Mouse (Mus musculus): ENCODE data around the gene Gnptg. TPM values are rescaled to one million over a fixed set of nuclear protein-coding genes. Genes with fewer than 3 reads are reported as not detected.

The Gnptg gene
- polyA plus RNA-seq, 1 experiment from 2014 or later = 85.5 TPM

Small RNA genes within 50 kb of the gene (microRNA-seq; reads per million reads assigned to microRNA genes)
- 6.6 reads per million, percentile 21 among the genes with 10 or more reads in this experiment for gene Mir3547

Other genes starting within 250 kb of the Gnptg start
- 7.6 and 8.5 TPM in 2 replicates for gene Cramp1l, start 224.3 kb downstream of the Gnptg start, polyA plus RNA-seq (2015; fragmentation: Nextera tagmentation; extraction: Ambion mirVana)
- gene Ift140, start 224.0 kb downstream of the Gnptg start, polyA plus RNA-seq (2015; fragmentation: Nextera tagmentation; extraction: Ambion mirVana) = 24.0 and 25.4 TPM in 2 replicates
- 10.5 and 11.5 TPM in 2 replicates for gene Tmem204, start 156.5 kb downstream of the Gnptg start, polyA plus RNA-seq (2015; fragmentation: Nextera tagmentation; extraction: Ambion mirVana)
- 54.6 and 57.2 TPM in 2 replicates for gene Telo2, start 124.2 kb downstream of the Gnptg start, polyA plus RNA-seq (2015; fragmentation: Nextera tagmentation; extraction: Ambion mirVana)
- gene Ptx4, start 119.4 kb downstream of the Gnptg start, polyA plus RNA-seq (2015; fragmentation: Nextera tagmentation; extraction: Ambion mirVana) = not detected in 2 replicates
- gene Clcn7, start 106.7 kb downstream of the Gnptg start, polyA plus RNA-seq (2015; fragmentation: Nextera tagmentation; extraction: Ambion mirVana) = 28.8 and 30.4 TPM in 2 replicates
- gene Ccdc154, start 77.7 kb downstream of the Gnptg start, polyA plus RNA-seq (2015; fragmentation: Nextera tagmentation; extraction: Ambion mirVana) = not detected in 2 replicates
- not detected in 2 replicates for gene Gm38655, start 64.7 kb downstream of the Gnptg start, polyA plus RNA-seq (2015; fragmentation: Nextera tagmentation; extraction: Ambion mirVana)
- gene BC003965, start 55.6 kb downstream of the Gnptg start, polyA plus RNA-seq (2015; fragmentation: Nextera tagmentation; extraction: Ambion mirVana) = 35.7 and 37.8 TPM in 2 replicates
- gene Unkl, start 51.7 kb downstream of the Gnptg start, polyA plus RNA-seq (2015; fragmentation: Nextera tagmentation; extraction: Ambion mirVana) = 10.6 and 14.2 TPM in 2 replicates
- 66.2 and 69.2 TPM in 2 replicates for gene Tsr3, start within 50 bp of the Gnptg start, polyA plus RNA-seq (2015; fragmentation: Nextera tagmentation; extraction: Ambion mirVana)
- 7.2 and 10.1 TPM in 2 replicates for gene Baiap3, start 16.2 kb upstream of the Gnptg start, polyA plus RNA-seq (2015; fragmentation: Nextera tagmentation; extraction: Ambion mirVana)
- gene Ube2i, start 34.5 kb upstream of the Gnptg start, polyA plus RNA-seq (2015; fragmentation: Nextera tagmentation; extraction: Ambion mirVana) = 680 and 683 TPM in 2 replicates
- 0.18 TPM in 1 of 2 replicates, not detected in the other for gene Prss34, start 58.3 kb upstream of the Gnptg start, polyA plus RNA-seq (2015; fragmentation: Nextera tagmentation; extraction: Ambion mirVana)
- gene Prss28, start 68.5 kb upstream of the Gnptg start, polyA plus RNA-seq (2015; fragmentation: Nextera tagmentation; extraction: Ambion mirVana) = not detected in 2 replicates
- not detected in 2 replicates for gene Prss29, start 78.5 kb upstream of the Gnptg start, polyA plus RNA-seq (2015; fragmentation: Nextera tagmentation; extraction: Ambion mirVana)
- not detected in 2 replicates for gene Tpsab1, start 105.4 kb upstream of the Gnptg start, polyA plus RNA-seq (2015; fragmentation: Nextera tagmentation; extraction: Ambion mirVana)
- gene Tpsb2, start 126.2 kb upstream of the Gnptg start, polyA plus RNA-seq (2015; fragmentation: Nextera tagmentation; extraction: Ambion mirVana) = not detected in 2 replicates
- gene Tpsg1, start 129.1 kb upstream of the Gnptg start, polyA plus RNA-seq (2015; fragmentation: Nextera tagmentation; extraction: Ambion mirVana) = 0.77 and 0.94 TPM in 2 replicates
- 13.8 and 15.8 TPM in 2 replicates for gene Cacna1h, start 193.7 kb upstream of the Gnptg start, polyA plus RNA-seq (2015; fragmentation: Nextera tagmentation; extraction: Ambion mirVana)
- 1.00 and 1.9 TPM in 2 replicates for gene Tekt4, start 214.5 kb upstream of the Gnptg start, polyA plus RNA-seq (2015; fragmentation: Nextera tagmentation; extraction: Ambion mirVana)